ENCODE assay signal across 29 mouse cellular contexts in genomic region chr10:51763241-51763640, GRCm38 (mm10).
A peak's percentile ranks its signal among the peaks of the same experiment; 100 is the strongest.
DNase-seq lines count a peak whose midpoint lies in the region; ATAC-seq and TF ChIP-seq lines count a peak whose summit lies in the region.
"Had no signal": no experiment of that assay in that cellular context is flagged by ENCODE, and none has a peak within 500 bp of the region (broad histone marks: within the 10 kb centered on the region; RNA-seq: fewer than 3 reads in every experiment).

No protein-coding gene starts in this region.

- no peak overlapping the region for H3K27ac ChIP-seq in intestine, embryonic 14.5 days (ENCODE audit: low read depth)
- no peak overlapping the region for H3K27ac ChIP-seq in intestine, postnatal 0 days (ENCODE audit: low read depth, low read length)
- no peak overlapping the region for H3K27ac ChIP-seq in liver, embryonic 15.5 days (replicated peaks)
- H3K27ac ChIP-seq: embryonic facial prominence, embryonic 12.5 days; gastrocnemius, adult 2 months; hindbrain, embryonic 13.5 days; limb, embryonic 10.5 days; limb, embryonic 15.5 days had no signal

- no peaks in the 10 kb centered on the region for H3K9me3 ChIP-seq in intestine, embryonic 14.5 days (ENCODE audit: control insufficient read depth, low read length)
- no peaks in the 10 kb centered on the region for H3K9me3 ChIP-seq in intestine, postnatal 0 days (ENCODE audit: control insufficient read depth)
- no peaks in the 10 kb centered on the region for H3K9me3 ChIP-seq in liver, embryonic 15.5 days (replicated peaks)
- H3K9me3 ChIP-seq: embryonic facial prominence, embryonic 12.5 days; hindbrain, embryonic 13.5 days; limb, embryonic 10.5 days; limb, embryonic 15.5 days had no signal

- H3K36me3 ChIP-seq in intestine, embryonic 14.5 days (ENCODE audit: control insufficient read depth, insufficient read depth, low read length), result no peaks in the 10 kb centered on the region
- H3K36me3 ChIP-seq in intestine, postnatal 0 days (ENCODE audit: control insufficient read depth, insufficient read depth), result no peaks in the 10 kb centered on the region
- H3K36me3 ChIP-seq in liver, embryonic 15.5 days (replicated peaks), result no peaks in the 10 kb centered on the region
- H3K36me3 ChIP-seq: embryonic facial prominence, embryonic 12.5 days; hindbrain, embryonic 13.5 days; limb, embryonic 10.5 days; limb, embryonic 15.5 days had no signal

- WGBS in intestine, embryonic 14.5 days, result 66% methylated on average over 2 of the region's 2 CpGs
- 46% methylated on average over 2 of the region's 2 CpGs for WGBS in intestine, postnatal 0 days
- WGBS in liver, embryonic 15.5 days (ENCODE audit: insufficient replicate concordance), result 76% methylated on average over 2 of the region's 2 CpGs

- DNase-seq in kidney, adult 8-10 months, result peak; percentile 15 to 20
- DNase-seq in kidney, postnatal 10 days, result no peak
- no peak for DNase-seq in intestine, embryonic 14.5 days (ENCODE audit: low spot score)
- no peak for DNase-seq in spleen, postnatal 14 days (ENCODE audit: low spot score in 2 of 2)
- no peak for DNase-seq in cerebellum, adult 9-10 months
- DNase-seq in testis, postnatal 10 days (ENCODE audit: low spot score), result no peak
- DNase-seq: adrenal gland, postnatal 14 days; cerebellum, adult 11 months; cerebellum, adult 9-11 months; embryo, embryonic 11 days; gastrocnemius, adult 2 months; gastrocnemius, postnatal 36 days; heart, adult 18-20 months; heart, postnatal 36 days; layer of hippocampus, adult 9-11 months; lung, postnatal 36 days; right cerebral cortex, postnatal 25 days; thymus, adult 18-20 months; thymus, postnatal 4 days had no signal

- TF ChIP-seq CTCF in intestine, postnatal 0 days (IDR thresholded peaks at IDR 0.05; ENCODE audit: low read depth), result peak; percentile 10; the same call in 1 of the 2 replicates

- H3K4me3 ChIP-seq in intestine, embryonic 14.5 days (ENCODE audit: low read depth, low read length), result no peak overlapping the region
- no peak overlapping the region for H3K4me3 ChIP-seq in intestine, postnatal 0 days (ENCODE audit: low read depth, low read length)
- no peak overlapping the region for H3K4me3 ChIP-seq in liver, embryonic 15.5 days (replicated peaks)
- H3K4me3 ChIP-seq: embryonic facial prominence, embryonic 12.5 days; gastrocnemius, adult 2 months; hindbrain, embryonic 13.5 days; limb, embryonic 10.5 days; limb, embryonic 15.5 days had no signal

- no peaks in the 10 kb centered on the region for H3K27me3 ChIP-seq in intestine, embryonic 14.5 days (replicated peaks; ENCODE audit: control insufficient read depth, insufficient read depth, low read length)
- H3K27me3 ChIP-seq in intestine, postnatal 0 days (replicated peaks; ENCODE audit: control insufficient read depth, insufficient read depth, low read length), result no peaks in the 10 kb centered on the region
- H3K27me3 ChIP-seq in liver, embryonic 15.5 days, result no peaks in the 10 kb centered on the region
- H3K27me3 ChIP-seq: embryonic facial prominence, embryonic 12.5 days; hindbrain, embryonic 13.5 days; limb, embryonic 15.5 days had no signal

- no peaks in the 10 kb centered on the region for H3K4me1 ChIP-seq in intestine, embryonic 14.5 days (replicated peaks; ENCODE audit: control insufficient read depth, insufficient read depth, low read length)
- no peaks in the 10 kb centered on the region for H3K4me1 ChIP-seq in intestine, postnatal 0 days (replicated peaks; ENCODE audit: control insufficient read depth, insufficient read depth, low read length)
- no peaks in the 10 kb centered on the region for H3K4me1 ChIP-seq in liver, embryonic 15.5 days (replicated peaks)
- H3K4me1 ChIP-seq: embryonic facial prominence, embryonic 12.5 days; hindbrain, embryonic 13.5 days; limb, embryonic 10.5 days; limb, embryonic 15.5 days had no signal

- ATAC-seq in intestine, embryonic 14.5 days (replicated peaks; ENCODE audit: low FRiP score, low TSS enrichment, low read depth), result peak; percentile 50; the same call in 1 of the 2 replicates
- peak; percentile 74; the same call in 1 of the 2 replicates for ATAC-seq in intestine, postnatal 0 days
- peak; percentile 61 for ATAC-seq in liver, embryonic 15.5 days (ENCODE audit: insufficient read depth)
- ATAC-seq: forebrain, embryonic 16.5 days; midbrain, embryonic 16.5 days had no signal

- H3K4me2 ChIP-seq in intestine, embryonic 14.5 days (ENCODE audit: low read length), result no peak overlapping the region
- H3K4me2 ChIP-seq in intestine, postnatal 0 days (replicated peaks; ENCODE audit: low read depth), result no peak overlapping the region
- H3K4me2 ChIP-seq in liver, embryonic 15.5 days, result no peak overlapping the region
- H3K4me2 ChIP-seq: embryonic facial prominence, embryonic 12.5 days; heart, embryonic 11.5 days; hindbrain, embryonic 13.5 days; limb, embryonic 15.5 days; midbrain, embryonic 11.5 days had no signal

- no peak overlapping the region for H3K9ac ChIP-seq in intestine, embryonic 14.5 days (ENCODE audit: low read length)
- no peak overlapping the region for H3K9ac ChIP-seq in intestine, postnatal 0 days (ENCODE audit: low read depth, low read length)
- no peak overlapping the region for H3K9ac ChIP-seq in liver, embryonic 15.5 days
- H3K9ac ChIP-seq: embryonic facial prominence, embryonic 12.5 days; hindbrain, embryonic 13.5 days; limb, embryonic 15.5 days had no signal

Comparison
In these comparisons a context has a peak if more than half of its experiments do, and no peak if none do; other contexts are left out.
1. DNase-seq: peak in kidney, adult 8-10 months (2 of 2); none in kidney, postnatal 10 days (single experiment), intestine, embryonic 14.5 days (single experiment), spleen, postnatal 14 days (0 of 2), cerebellum, adult 9-10 months (single experiment) and testis, postnatal 10 days (single experiment).
2. Peak in every context shown above with its lines, with median percentiles within 50 percentile points of each other: ATAC-seq.